In genomic region chr8:107251481-107252104, GRCm38 (mm10) we compare ENCODE assay signal across 29 mouse cellular contexts. TPM values are rescaled to one million over a fixed set of nuclear protein-coding genes. Genes with fewer than 3 reads are reported as not detected.
DNase-seq lines count a peak whose midpoint lies in the region; ATAC-seq and TF ChIP-seq lines count a peak whose summit lies in the region.
"Had no signal": no experiment of that assay in that cellular context is flagged by ENCODE, and none has a peak within 500 bp of the region (broad histone marks: within the 10 kb centered on the region; RNA-seq: fewer than 3 reads in every experiment).

No protein-coding gene starts in this region.

- no peak for TF ChIP-seq POLR2A in kidney, adult 2 months (IDR thresholded peaks at IDR 0.05; ENCODE audit: low read depth, low read length)

- H3K27ac ChIP-seq in heart, embryonic 12.5 days (ENCODE audit: poor library complexity, severe bottlenecking) = no peak overlapping the region
- H3K27ac ChIP-seq in kidney, embryonic 14.5 days (ENCODE audit: low read depth, low read length) = no peak overlapping the region
- no peak overlapping the region for H3K27ac ChIP-seq in kidney, adult 2 months (ENCODE audit: insufficient read depth, low read depth, low read length)
- H3K27ac ChIP-seq: embryonic facial prominence, embryonic 12.5 days; layer of hippocampus, adult 2 months; left cerebral cortex, adult 2 months; limb, embryonic 15.5 days; liver, embryonic 13.5 days; midbrain, embryonic 12.5 days; neural tube, embryonic 12.5 days; stomach, postnatal 0 days had no signal

- H3K4me2 ChIP-seq in heart, embryonic 12.5 days = no peak overlapping the region
- no peak overlapping the region for H3K4me2 ChIP-seq in kidney, embryonic 14.5 days (replicated peaks; ENCODE audit: low read depth, low read length)
- H3K4me2 ChIP-seq: embryonic facial prominence, embryonic 12.5 days; limb, embryonic 15.5 days; liver, embryonic 13.5 days; midbrain, embryonic 12.5 days; neural tube, embryonic 12.5 days had no signal

- ATAC-seq in heart, embryonic 12.5 days (ENCODE audit: insufficient number of reproducible peaks, low FRiP score) = 0 out of 2 replicates have a peak, but pooled peaks have one; percentile 30
- ATAC-seq in kidney, embryonic 14.5 days (ENCODE audit: low FRiP score, low TSS enrichment) = peak; percentile 58; the same call in 1 of the 2 replicates
- ATAC-seq: forebrain, embryonic 14.5 days; hindbrain, embryonic 16.5 days had no signal

- no peak overlapping the region for H3K4me3 ChIP-seq in heart, embryonic 12.5 days
- H3K4me3 ChIP-seq in kidney, embryonic 14.5 days (ENCODE audit: low read length) = no peak overlapping the region
- no peak overlapping the region for H3K4me3 ChIP-seq in kidney, adult 2 months (ENCODE audit: insufficient read depth, low read depth, low read length)
- H3K4me3 ChIP-seq: embryonic facial prominence, embryonic 12.5 days; layer of hippocampus, adult 2 months; left cerebral cortex, adult 2 months; limb, embryonic 15.5 days; liver, embryonic 13.5 days; midbrain, embryonic 12.5 days; myocyte; neural tube, embryonic 12.5 days had no signal

- TF ChIP-seq CTCF in kidney, adult 2 months (conservative IDR thresholded peaks at IDR 0.05; ENCODE audit: insufficient read depth, insufficient read length, low read depth, low read length) = no peak

- no peaks in the 10 kb centered on the region for H3K9me3 ChIP-seq in heart, embryonic 12.5 days (replicated peaks)
- H3K9me3 ChIP-seq in kidney, embryonic 14.5 days (ENCODE audit: control insufficient read depth, low read length) = no peaks in the 10 kb centered on the region
- H3K9me3 ChIP-seq: embryonic facial prominence, embryonic 12.5 days; limb, embryonic 15.5 days; liver, embryonic 13.5 days; midbrain, embryonic 12.5 days; neural tube, embryonic 12.5 days had no signal

- H3K9ac ChIP-seq in heart, embryonic 12.5 days = no peak overlapping the region
- H3K9ac ChIP-seq in kidney, embryonic 14.5 days (ENCODE audit: low read depth, low read length) = no peak overlapping the region
- H3K9ac ChIP-seq: embryonic facial prominence, embryonic 12.5 days; limb, embryonic 15.5 days; liver, embryonic 13.5 days; midbrain, embryonic 12.5 days; neural tube, embryonic 12.5 days had no signal

- no peak for DNase-seq in heart, adult 18-20 months
- no peak for DNase-seq in kidney, postnatal 36 days
- DNase-seq in kidney, postnatal 14 days = peak; percentile 22
- no peak for DNase-seq in kidney, adult 2 months
- DNase-seq in 3T3-L1 (ENCODE audit: low read depth, low spot score) = peak; percentile 47
- no peak for DNase-seq in retina, embryonic 14.5 days (ENCODE audit: low spot score)
- DNase-seq: adrenal gland, postnatal 25 days; cerebellum, adult 11-12 months; cerebellum, adult 9-11 months; embryo, embryonic 11 days; gastrocnemius, postnatal 25 days; liver, embryonic 13.5 days; lung, adult 18-20 months; lung, postnatal 36 days; right cerebral cortex, postnatal 4 days; thymus, adult 2 months; thymus, postnatal 36 days had no signal

- H3K4me1 ChIP-seq in heart, embryonic 12.5 days (replicated peaks) = peaks cover 29% of the 10 kb centered on the region
- peaks cover 17% of the 10 kb centered on the region for H3K4me1 ChIP-seq in kidney, embryonic 14.5 days (ENCODE audit: control insufficient read depth, insufficient read depth, low read length)
- no peaks in the 10 kb centered on the region for H3K4me1 ChIP-seq in kidney, adult 2 months (ENCODE audit: control insufficient read depth, insufficient read depth, low read length)
- H3K4me1 ChIP-seq: embryonic facial prominence, embryonic 12.5 days; midbrain, embryonic 12.5 days; neural tube, embryonic 12.5 days had no signal

- 70% methylated on average over 5 of the region's 5 CpGs for WGBS in heart, embryonic 12.5 days
- WGBS in kidney, embryonic 14.5 days = 39% methylated on average over 5 of the region's 5 CpGs
- WGBS in kidney, adult 2 months = 67% methylated on average over 5 of the region's 5 CpGs

- no peaks in the 10 kb centered on the region for H3K27me3 ChIP-seq in heart, embryonic 12.5 days (replicated peaks)
- no peaks in the 10 kb centered on the region for H3K27me3 ChIP-seq in kidney, embryonic 14.5 days (ENCODE audit: control insufficient read depth, insufficient read depth, low read length)
- no peaks in the 10 kb centered on the region for H3K27me3 ChIP-seq in kidney, adult 2 months (replicated peaks; ENCODE audit: control insufficient read depth, insufficient read depth, low read length)
- H3K27me3 ChIP-seq: embryonic facial prominence, embryonic 12.5 days; limb, embryonic 15.5 days; liver, embryonic 13.5 days; midbrain, embryonic 12.5 days; neural tube, embryonic 12.5 days had no signal

- no peaks in the 10 kb centered on the region for H3K36me3 ChIP-seq in heart, embryonic 12.5 days
- no peaks in the 10 kb centered on the region for H3K36me3 ChIP-seq in kidney, embryonic 14.5 days (ENCODE audit: control insufficient read depth, insufficient read depth, low read length)
- H3K36me3 ChIP-seq in kidney, adult 2 months (ENCODE audit: control insufficient read depth, insufficient read depth, low read length) = no peaks in the 10 kb centered on the region
- H3K36me3 ChIP-seq: embryonic facial prominence, embryonic 12.5 days; limb, embryonic 15.5 days; liver, embryonic 13.5 days; midbrain, embryonic 12.5 days; neural tube, embryonic 12.5 days had no signal

RNA-seq across cellular contexts. Expression of gene Nfat5, which starts 41.7 kb away (rescaled TPM):
- polyA plus RNA-seq in heart, embryonic 12.5 days (2016; fragmentation: Nextera tagmentation; extraction: Ambion mirVana) = 13.1 and 15.1 TPM in 2 replicates
- total RNA-seq in heart, adult 18-20 months (2021) = 10 to 100 TPM; 18.4 to 23.1 TPM
- polyA plus RNA-seq in kidney, embryonic 14.5 days (2014; fragmentation: Nextera tagmentation; extraction: Ambion mirVana) = 30.1 and 33.9 TPM in 2 replicates
- 26.0 and 26.1 TPM in 2 replicates for polyA plus RNA-seq in kidney, adult 2 months (2012; rRNA removed)

Comparison
In these comparisons a context has a peak if more than half of its experiments do, and no peak if none do; other contexts are left out.
1. DNase-seq: peak in kidney, postnatal 14 days (single experiment) and 3T3-L1 (single experiment); none in heart, adult 18-20 months (0 of 2), kidney, postnatal 36 days (0 of 2), kidney, adult 2 months (single experiment) and retina, embryonic 14.5 days (single experiment).